Mouse (Mus musculus): ENCODE measurements around the gene Yjefn3. TPM values are rescaled to one million over a fixed set of nuclear protein-coding genes. Genes with fewer than 3 reads are reported as not detected.

Gene Yjefn3
- polyA plus RNA-seq, 1 experiment from 2014 or later = 3.8 TPM

GRCm38 (mm10) chr8:69887289-69888243, 14.9 kb downstream of the Yjefn3 start, which contains the start of gene Cilp2:
TSS of gene Cilp2 (minus strand) at chr8:69887687.
- Histone ChIP-seq H3K27ac (ENCODE audit: low read length) (no peak within 1 kb of the TSS), H3K9me3 (ENCODE audit: control insufficient read depth, low read length) (no peaks in the 10 kb centered on the region), H3K36me3 (ENCODE audit: control insufficient read depth, insufficient read depth, low read length) (no peaks in the 10 kb centered on the region), H3K4me2 (ENCODE audit: low read depth, low read length) (peak within 1 kb of the TSS; percentile 39), H3K27me3 (replicated peaks; ENCODE audit: control insufficient read depth, insufficient read depth, low read length) (peaks cover 78% of the 10 kb centered on the region), H3K4me1 (ENCODE audit: control insufficient read depth, insufficient read depth, low read length) (peaks cover 22% of the 10 kb centered on the region), H3K4me3 (ENCODE audit: low read length) (peak within 1 kb of the TSS; percentile 29), H3K9ac (ENCODE audit: low read depth, low read length) (no peak within 1 kb of the TSS)
- 2% methylated on average over 53 of the region's 60 CpGs for WGBS
- peak; percentile 35; the same call in 1 of the 2 replicates for ATAC-seq

- no peak overlapping the region for H3K4me2 ChIP-seq (ENCODE audit: low read depth, low read length)
- H3K4me1 ChIP-seq (ENCODE audit: control insufficient read depth, insufficient read depth, low read length) = peaks cover 33% of the 10 kb centered on the region
- no peak for ATAC-seq
- no peak overlapping the region for H3K4me3 ChIP-seq (ENCODE audit: low read length)
- WGBS = 59% methylated on average over 13 of the region's 13 CpGs
- no peak overlapping the region for H3K27ac ChIP-seq (ENCODE audit: low read length)
- no peaks in the 10 kb centered on the region for H3K9me3 ChIP-seq (ENCODE audit: control insufficient read depth, low read length)
- H3K36me3 ChIP-seq (ENCODE audit: control insufficient read depth, insufficient read depth, low read length) = no peaks in the 10 kb centered on the region
- H3K27me3 ChIP-seq (replicated peaks; ENCODE audit: control insufficient read depth, insufficient read depth, low read length) = peaks cover 97% of the 10 kb centered on the region
- H3K9ac ChIP-seq (ENCODE audit: low read depth, low read length) = no peak overlapping the region
Measured at GRCm38 (mm10) chr8:69884141-69884540, 18.4 kb downstream of the Yjefn3 start.

- 15% methylated on average over 52 of the region's 52 CpGs for WGBS
- Histone ChIP-seq H3K4me2 (ENCODE audit: low read depth, low read length) (no peak overlapping the region), H3K4me1 (ENCODE audit: control insufficient read depth, insufficient read depth, low read length) (peaks cover 23% of the 10 kb centered on the region), H3K36me3 (ENCODE audit: control insufficient read depth, insufficient read depth, low read length) (no peaks in the 10 kb centered on the region), H3K4me3 (ENCODE audit: low read length) (peak overlapping the region; percentile 49), H3K9ac (ENCODE audit: low read depth, low read length) (0 out of 2 replicates have a peak overlapping the region, but pooled peaks have one; percentile 60), H3K27ac (ENCODE audit: low read length) (no peak overlapping the region), H3K9me3 (ENCODE audit: control insufficient read depth, low read length) (no peaks in the 10 kb centered on the region), H3K27me3 (replicated peaks; ENCODE audit: control insufficient read depth, insufficient read depth, low read length) (peaks cover 86% of the 10 kb centered on the region)
- no peak for ATAC-seq
Measured at GRCm38 (mm10) chr8:69882833-69883600, 19.5 kb downstream of the Yjefn3 start.

DNA sequence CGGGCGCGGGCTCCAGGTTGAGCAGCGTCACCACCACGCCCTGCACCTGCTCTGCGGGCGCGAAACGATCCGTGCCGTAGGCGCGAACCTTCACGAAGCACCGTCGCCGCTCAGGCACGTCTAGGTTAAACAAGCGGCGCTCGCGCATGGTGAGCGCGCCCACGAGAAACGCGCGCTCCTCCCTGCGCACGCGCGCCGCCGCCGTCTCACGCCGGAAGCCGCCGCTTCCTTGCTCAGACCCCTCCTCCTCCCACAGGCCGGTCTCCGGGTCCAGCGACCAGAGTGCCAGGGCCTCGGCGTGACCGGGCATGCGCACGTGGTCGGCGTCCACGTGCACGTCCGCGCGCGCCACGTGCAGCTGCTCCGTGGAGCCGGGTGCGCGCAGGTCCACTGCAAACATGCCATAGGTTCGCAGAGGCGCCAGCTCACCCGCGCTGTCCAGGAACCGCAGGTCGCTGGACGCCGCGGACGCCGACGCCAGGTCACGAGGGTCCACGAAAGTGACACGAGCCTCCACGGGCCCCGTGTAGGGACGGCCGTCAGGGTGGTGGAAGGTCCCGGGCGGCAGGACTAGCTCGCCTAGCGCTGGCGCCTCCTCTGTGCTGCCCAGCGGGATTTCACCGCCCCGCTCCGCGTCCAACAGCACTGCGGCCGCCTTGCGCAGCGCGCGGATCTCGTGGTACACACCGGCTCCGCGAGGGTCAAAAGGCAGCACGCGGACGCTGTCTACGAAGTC, 20.3 kb downstream of the Yjefn3 start:
- peak overlapping the region; percentile 49 for H3K4me3 ChIP-seq (ENCODE audit: low read length)
- peaks cover 78% of the 10 kb centered on the region for H3K27me3 ChIP-seq (replicated peaks; ENCODE audit: control insufficient read depth, insufficient read depth, low read length)
- no peaks in the 10 kb centered on the region for H3K36me3 ChIP-seq (ENCODE audit: control insufficient read depth, insufficient read depth, low read length)
- H3K27ac ChIP-seq (ENCODE audit: low read length) = no peak overlapping the region
- 6% methylated on average over 101 of the region's 103 CpGs for WGBS
- ATAC-seq = peak; percentile 64
- peak overlapping the region; percentile 76 for H3K4me2 ChIP-seq (ENCODE audit: low read depth, low read length)
- H3K4me1 ChIP-seq (ENCODE audit: control insufficient read depth, insufficient read depth, low read length) = peaks cover 15% of the 10 kb centered on the region
- H3K9ac ChIP-seq (ENCODE audit: low read depth, low read length) = peak overlapping the region; percentile 60
- H3K9me3 ChIP-seq (ENCODE audit: control insufficient read depth, low read length) = no peaks in the 10 kb centered on the region

DNA sequence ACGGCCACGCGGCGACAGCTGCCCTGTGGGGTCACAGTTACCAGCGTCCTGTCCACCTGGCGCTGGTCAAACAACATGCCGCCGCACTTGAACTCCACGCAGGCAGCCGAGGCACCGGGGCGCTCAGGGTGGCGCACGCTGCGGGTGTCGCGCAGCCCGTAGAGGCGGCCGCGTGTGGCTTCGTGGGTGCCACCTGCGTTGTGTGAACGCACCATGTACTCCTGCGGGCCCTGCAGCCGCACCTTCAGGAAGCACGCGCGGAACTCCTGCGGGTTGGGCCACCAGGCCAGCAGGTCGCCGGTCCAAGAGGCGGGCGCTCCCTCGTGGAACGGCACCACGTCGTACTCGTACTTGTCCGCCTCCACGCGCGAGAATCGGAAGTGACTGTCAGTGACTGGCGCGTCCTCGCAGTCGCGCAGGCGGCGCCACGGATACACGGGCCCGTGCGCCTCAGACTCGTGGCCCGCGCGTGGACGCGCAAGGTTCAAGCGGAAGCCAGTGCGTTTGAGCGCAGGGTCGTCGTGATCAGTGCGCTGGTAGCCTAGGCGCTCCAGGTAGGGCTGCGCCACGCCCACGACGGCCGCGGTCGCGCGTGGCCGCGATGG, 21.1 kb downstream of the Yjefn3 start:
- Histone ChIP-seq H3K4me3 (ENCODE audit: low read length) (peak overlapping the region; percentile 49), H3K9ac (ENCODE audit: low read depth, low read length) (peak overlapping the region; percentile 60; the same call in 1 of the 2 replicates), H3K4me2 (ENCODE audit: low read depth, low read length) (peak overlapping the region; percentile 76), H3K36me3 (ENCODE audit: control insufficient read depth, insufficient read depth, low read length) (no peaks in the 10 kb centered on the region), H3K27ac (ENCODE audit: low read length) (no peak overlapping the region), H3K4me1 (ENCODE audit: control insufficient read depth, insufficient read depth, low read length) (peaks cover 12% of the 10 kb centered on the region), H3K9me3 (ENCODE audit: control insufficient read depth, low read length) (no peaks in the 10 kb centered on the region), H3K27me3 (replicated peaks; ENCODE audit: control insufficient read depth, insufficient read depth, low read length) (peaks cover 70% of the 10 kb centered on the region)
- WGBS = 18% methylated on average over 79 of the region's 79 CpGs
- no peak for ATAC-seq

DNA sequence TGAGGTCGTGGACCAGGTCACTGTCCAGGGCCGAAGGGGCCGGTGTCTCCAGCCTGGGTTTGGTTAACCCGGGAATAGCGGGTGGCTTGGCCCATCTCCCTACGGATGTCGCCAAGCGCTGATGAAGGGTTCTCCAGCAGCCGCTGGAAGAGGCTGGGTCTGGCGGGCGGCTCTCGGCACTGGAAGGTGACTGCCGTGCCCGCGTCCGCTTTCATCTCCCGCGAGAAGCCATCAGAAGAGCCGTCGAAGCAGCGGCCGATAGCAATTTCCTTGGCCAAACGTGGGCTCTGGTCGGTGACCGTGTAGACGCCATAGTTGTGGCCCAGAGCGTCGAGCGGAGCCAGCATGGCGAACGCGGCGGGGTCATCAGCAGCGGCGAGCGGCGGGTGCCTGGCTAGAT, 21.7 kb downstream of the Yjefn3 start:
- Histone ChIP-seq H3K4me1 (ENCODE audit: control insufficient read depth, insufficient read depth, low read length) (peaks cover 12% of the 10 kb centered on the region), H3K4me2 (ENCODE audit: low read depth, low read length) (0 out of 2 replicates have a peak overlapping the region, but pooled peaks have one; percentile 76), H3K4me3 (ENCODE audit: low read length) (peak overlapping the region; percentile 49), H3K9me3 (ENCODE audit: control insufficient read depth, low read length) (no peaks in the 10 kb centered on the region), H3K9ac (ENCODE audit: low read depth, low read length) (peak overlapping the region; percentile 4; the same call in 1 of the 2 replicates), H3K27me3 (replicated peaks; ENCODE audit: control insufficient read depth, insufficient read depth, low read length) (peaks cover 65% of the 10 kb centered on the region), H3K36me3 (ENCODE audit: control insufficient read depth, insufficient read depth, low read length) (no peaks in the 10 kb centered on the region), H3K27ac (ENCODE audit: low read length) (no peak overlapping the region)
- no peak for ATAC-seq
- 13% methylated on average over 37 of the region's 37 CpGs for whole genome bisulfite sequencing

- peaks cover 53% of the 10 kb centered on the region for H3K27me3 ChIP-seq (replicated peaks; ENCODE audit: control insufficient read depth, insufficient read depth, low read length)
Measured at GRCm38 (mm10) chr8:69879678-69880077, 22.8 kb downstream of the Yjefn3 start.

DNA sequence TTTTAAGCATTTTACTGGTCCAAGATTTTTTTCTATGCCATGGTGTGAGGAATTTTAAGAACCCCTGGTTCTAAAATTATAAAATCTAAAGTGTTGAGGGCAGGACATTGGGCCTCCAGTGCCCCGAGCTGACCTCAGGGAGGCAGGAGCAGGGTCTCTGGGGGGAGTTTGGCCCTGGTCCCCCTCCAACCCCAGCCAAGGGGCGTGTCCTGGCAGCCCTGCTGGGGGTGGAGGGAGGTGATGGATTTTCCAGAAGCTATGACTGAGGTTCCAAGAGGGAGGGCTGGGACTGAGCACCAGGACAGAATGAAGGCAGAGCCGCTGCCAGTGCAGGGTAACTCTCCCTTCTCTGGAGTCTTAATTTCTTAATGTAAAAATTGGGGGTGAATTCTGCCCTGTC, 24.5 kb downstream of the Yjefn3 start:
- H3K4me3 ChIP-seq (ENCODE audit: low read length) = no peak overlapping the region
- WGBS = 63% methylated on average over 3 of the region's 3 CpGs
- H3K9ac ChIP-seq (ENCODE audit: low read depth, low read length) = no peak overlapping the region
- ATAC-seq = no peak
- peaks cover 36% of the 10 kb centered on the region for H3K27me3 ChIP-seq (replicated peaks; ENCODE audit: control insufficient read depth, insufficient read depth, low read length)
- no peak overlapping the region for H3K27ac ChIP-seq (ENCODE audit: low read length)
- H3K4me2 ChIP-seq (ENCODE audit: low read depth, low read length) = no peak overlapping the region
- H3K4me1 ChIP-seq (ENCODE audit: control insufficient read depth, insufficient read depth, low read length) = peaks cover 12% of the 10 kb centered on the region
- H3K9me3 ChIP-seq (ENCODE audit: control insufficient read depth, low read length) = no peaks in the 10 kb centered on the region
- no peaks in the 10 kb centered on the region for H3K36me3 ChIP-seq (ENCODE audit: control insufficient read depth, insufficient read depth, low read length)

More at GRCm38 (mm10) chr8:69879678-69880077, 22.8 kb downstream of the Yjefn3 start:
- Histone ChIP-seq H3K36me3 (ENCODE audit: control insufficient read depth, insufficient read depth, low read length) (no peaks in the 10 kb centered on the region), H3K4me1 (ENCODE audit: control insufficient read depth, insufficient read depth, low read length) (peaks cover 12% of the 10 kb centered on the region), H3K9ac (ENCODE audit: low read depth, low read length) (no peak overlapping the region), H3K27ac (ENCODE audit: low read length) (no peak overlapping the region), H3K9me3 (ENCODE audit: control insufficient read depth, low read length) (no peaks in the 10 kb centered on the region), H3K4me3 (ENCODE audit: low read length) (no peak overlapping the region), H3K4me2 (ENCODE audit: low read depth, low read length) (no peak overlapping the region)
- WGBS = 54% methylated on average over 8 of the region's 8 CpGs
- peak; percentile 56; the same call in 1 of the 2 replicates for ATAC-seq
